Mouse (Mus musculus): Measurements from ENCODE around the gene Btnl10. TPM values are rescaled to one million over a fixed set of nuclear protein-coding genes. Genes with fewer than 3 reads are reported as not detected.
A peak's percentile ranks its signal among the peaks of the same experiment; 100 is the strongest.

Gene Btnl10
- not detected in 2 replicates for polyA plus RNA-seq (2014; fragmentation: Nextera tagmentation; extraction: Ambion mirVana)

GRCm38 (mm10) chr11:58917745-58918366, at the start of gene Btnl10:
TSS of gene Btnl10 (plus strand) at chr11:58917908.
- Histone ChIP-seq H3K9ac (ENCODE audit: low read length) (no peak within 1 kb of the TSS), H3K9me3 (replicated peaks; ENCODE audit: control insufficient read depth, low read length) (no peaks in the 10 kb centered on the region), H3K4me3 (ENCODE audit: low read depth, low read length) (no peak within 1 kb of the TSS), H3K27me3 (replicated peaks; ENCODE audit: control insufficient read depth, insufficient read depth, low read length) (no peaks in the 10 kb centered on the region), H3K36me3 (ENCODE audit: control insufficient read depth, insufficient read depth, low read length) (no peaks in the 10 kb centered on the region), H3K4me1 (ENCODE audit: control insufficient read depth, insufficient read depth, low read length) (no peaks in the 10 kb centered on the region), H3K27ac (ENCODE audit: low read depth, low read length) (no peak within 1 kb of the TSS), H3K4me2 (ENCODE audit: low read length) (no peak within 1 kb of the TSS)
- ATAC-seq (no peak), DNase-seq (ENCODE audit: low spot score) (no peak)
- 90% methylated on average over 12 of the region's 12 CpGs for WGBS

GRCm38 (mm10) chr11:58867954-58868330, 49.8 kb upstream of the Btnl10 start:
- H3K4me1 ChIP-seq (ENCODE audit: control insufficient read depth, insufficient read depth, low read length): peaks cover 6% of the 10 kb centered on the region; the same call in 1 of the 2 replicates

DNA sequence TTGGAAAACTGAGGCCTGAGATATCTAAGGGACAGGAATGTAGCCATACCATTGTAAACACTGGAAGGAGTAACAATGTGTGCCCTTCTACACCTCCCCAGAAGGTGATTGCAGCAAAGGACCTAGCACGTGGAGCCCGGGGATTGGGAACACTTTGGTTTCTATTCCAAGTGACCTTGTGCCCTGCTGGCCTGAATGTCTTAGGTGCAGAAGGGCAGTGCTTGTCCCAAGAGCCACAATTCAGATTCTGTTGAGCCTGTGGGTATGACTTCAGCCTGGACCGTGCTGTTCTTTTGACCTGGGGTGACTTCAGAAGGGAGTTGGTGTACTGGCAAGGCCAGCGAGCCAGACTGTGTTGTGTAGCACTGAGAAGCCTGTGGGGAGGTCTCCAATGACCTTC, 46.7 kb upstream of the Btnl10 start:
- no peaks in the 10 kb centered on the region for H3K9me3 ChIP-seq (replicated peaks; ENCODE audit: control insufficient read depth, low read length)
- peaks cover 6% of the 10 kb centered on the region; the same call in 1 of the 2 replicates for H3K4me1 ChIP-seq (ENCODE audit: control insufficient read depth, insufficient read depth, low read length)
- H3K9ac ChIP-seq (ENCODE audit: low read length): no peak overlapping the region
- no peak overlapping the region for H3K4me3 ChIP-seq (ENCODE audit: low read depth, low read length)
- H3K27ac ChIP-seq (ENCODE audit: low read depth, low read length): no peak overlapping the region
- no peaks in the 10 kb centered on the region for H3K27me3 ChIP-seq (replicated peaks; ENCODE audit: control insufficient read depth, insufficient read depth, low read length)
- no peak overlapping the region for H3K4me2 ChIP-seq (ENCODE audit: low read length)
- DNase-seq (ENCODE audit: low spot score) (no peak), ATAC-seq (no peak)
- 91% methylated on average over 4 of the region's 4 CpGs for WGBS
- peaks cover 31% of the 10 kb centered on the region for H3K36me3 ChIP-seq (ENCODE audit: control insufficient read depth, insufficient read depth, low read length)

More at GRCm38 (mm10) chr11:58867954-58868330, 49.8 kb upstream of the Btnl10 start:
- no peak for ATAC-seq
- peak overlapping the region; percentile 78 for H3K4me2 ChIP-seq (ENCODE audit: low read length)
- no peaks in the 10 kb centered on the region for H3K27me3 ChIP-seq (replicated peaks; ENCODE audit: control insufficient read depth, insufficient read depth, low read length)
- DNase-seq (ENCODE audit: low spot score): no peak
- no peaks in the 10 kb centered on the region for H3K9me3 ChIP-seq (replicated peaks; ENCODE audit: control insufficient read depth, low read length)
- H3K36me3 ChIP-seq (ENCODE audit: control insufficient read depth, insufficient read depth, low read length): peaks cover 29% of the 10 kb centered on the region
- peak overlapping the region; percentile 66 for H3K4me3 ChIP-seq (ENCODE audit: low read depth, low read length)
- H3K9ac ChIP-seq (ENCODE audit: low read length): peak overlapping the region; percentile 85; the same call in 1 of the 2 replicates
- H3K27ac ChIP-seq (ENCODE audit: low read depth, low read length): no peak overlapping the region
- 81% methylated on average over 6 of the region's 6 CpGs for WGBS

DNA sequence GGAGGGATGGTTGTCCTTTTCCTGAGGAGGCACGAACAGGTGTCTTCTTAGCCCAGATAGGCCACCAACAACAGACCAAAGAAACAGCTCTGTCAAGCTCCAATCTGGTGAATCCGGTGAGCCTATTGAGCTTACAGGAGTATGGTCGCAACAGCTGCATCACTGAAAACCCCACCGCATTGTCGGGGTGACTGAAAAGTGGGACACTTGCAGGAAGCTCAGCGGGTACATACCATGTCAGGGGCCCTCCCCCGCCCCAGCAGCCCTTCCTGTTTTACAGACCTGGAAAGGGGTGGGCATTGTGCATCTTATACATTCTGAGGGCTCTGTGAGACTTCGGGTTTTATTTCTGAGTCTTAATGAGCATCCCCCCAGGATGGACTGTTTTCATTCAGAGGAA, 34.0 kb upstream of the Btnl10 start:
- peaks cover 39% of the 10 kb centered on the region for H3K36me3 ChIP-seq (ENCODE audit: control insufficient read depth, insufficient read depth, low read length)
- no peak overlapping the region for H3K9ac ChIP-seq (ENCODE audit: low read length)
- H3K27me3 ChIP-seq (replicated peaks; ENCODE audit: control insufficient read depth, insufficient read depth, low read length): no peaks in the 10 kb centered on the region
- H3K4me3 ChIP-seq (ENCODE audit: low read depth, low read length): no peak overlapping the region
- H3K27ac ChIP-seq (ENCODE audit: low read depth, low read length): no peak overlapping the region
- H3K4me2 ChIP-seq (ENCODE audit: low read length): no peak overlapping the region
- no peak for ATAC-seq
- 87% methylated on average over 8 of the region's 8 CpGs for WGBS
- H3K4me1 ChIP-seq (ENCODE audit: control insufficient read depth, insufficient read depth, low read length): no peaks in the 10 kb centered on the region
- no peak for DNase-seq (ENCODE audit: low spot score)
- H3K9me3 ChIP-seq (replicated peaks; ENCODE audit: control insufficient read depth, low read length): no peaks in the 10 kb centered on the region

DNA sequence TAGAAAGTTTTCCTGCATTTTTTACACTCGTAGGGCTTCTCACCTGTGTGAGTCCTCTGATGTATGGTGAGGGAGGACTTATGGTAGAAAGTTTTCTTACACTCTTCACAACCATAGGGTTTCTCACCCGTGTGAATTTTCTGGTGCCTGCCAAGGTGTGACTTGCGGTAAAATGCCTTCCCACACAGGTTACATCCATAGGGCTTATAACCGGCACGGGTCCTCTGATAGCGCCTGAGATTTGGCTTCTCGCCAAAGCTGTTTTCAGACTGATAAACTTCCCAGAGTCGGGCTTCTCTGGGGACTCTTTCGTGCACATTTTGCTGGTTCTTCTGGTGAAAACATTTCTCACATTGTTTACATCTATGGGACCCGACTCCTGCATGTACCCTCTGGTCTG, 27.2 kb upstream of the Btnl10 start:
- H3K4me3 ChIP-seq (ENCODE audit: low read depth, low read length): no peak overlapping the region
- peaks cover 59% of the 10 kb centered on the region for H3K36me3 ChIP-seq (ENCODE audit: control insufficient read depth, insufficient read depth, low read length)
- 91% methylated on average over 10 of the region's 10 CpGs for WGBS
- DNase-seq (ENCODE audit: low spot score): no peak
- ATAC-seq: no peak
- no peaks in the 10 kb centered on the region for H3K4me1 ChIP-seq (ENCODE audit: control insufficient read depth, insufficient read depth, low read length)
- H3K27ac ChIP-seq (ENCODE audit: low read depth, low read length): no peak overlapping the region
- H3K9me3 ChIP-seq (replicated peaks; ENCODE audit: control insufficient read depth, low read length): no peaks in the 10 kb centered on the region
- no peak overlapping the region for H3K9ac ChIP-seq (ENCODE audit: low read length)
- H3K27me3 ChIP-seq (replicated peaks; ENCODE audit: control insufficient read depth, insufficient read depth, low read length): no peaks in the 10 kb centered on the region
- H3K4me2 ChIP-seq (ENCODE audit: low read length): no peak overlapping the region

- no peak overlapping the region for H3K9ac ChIP-seq (ENCODE audit: low read length)
- no peaks in the 10 kb centered on the region for H3K4me1 ChIP-seq (ENCODE audit: control insufficient read depth, insufficient read depth, low read length)
- H3K4me3 ChIP-seq (ENCODE audit: low read depth, low read length): no peak overlapping the region
- no peaks in the 10 kb centered on the region for H3K27me3 ChIP-seq (replicated peaks; ENCODE audit: control insufficient read depth, insufficient read depth, low read length)
- ATAC-seq (no peak), DNase-seq (ENCODE audit: low spot score) (no peak)
- WGBS: 76% methylated on average over 6 of the region's 6 CpGs
- no peak overlapping the region for H3K27ac ChIP-seq (ENCODE audit: low read depth, low read length)
- peaks cover 77% of the 10 kb centered on the region for H3K36me3 ChIP-seq (ENCODE audit: control insufficient read depth, insufficient read depth, low read length)
- no peaks in the 10 kb centered on the region for H3K9me3 ChIP-seq (replicated peaks; ENCODE audit: control insufficient read depth, low read length)
- H3K4me2 ChIP-seq (ENCODE audit: low read length): no peak overlapping the region
Observed at GRCm38 (mm10) chr11:58894456-58894855, 23.3 kb upstream of the Btnl10 start.

- DNase-seq (ENCODE audit: low spot score) (no peak), ATAC-seq (no peak)
- Histone ChIP-seq H3K9ac (ENCODE audit: low read length) (no peak overlapping the region), H3K27me3 (replicated peaks; ENCODE audit: control insufficient read depth, insufficient read depth, low read length) (no peaks in the 10 kb centered on the region), H3K36me3 (ENCODE audit: control insufficient read depth, insufficient read depth, low read length) (peaks cover 72% of the 10 kb centered on the region), H3K27ac (ENCODE audit: low read depth, low read length) (no peak overlapping the region), H3K9me3 (replicated peaks; ENCODE audit: control insufficient read depth, low read length) (no peaks in the 10 kb centered on the region), H3K4me2 (ENCODE audit: low read length) (no peak overlapping the region), H3K4me1 (ENCODE audit: control insufficient read depth, insufficient read depth, low read length) (no peaks in the 10 kb centered on the region), H3K4me3 (ENCODE audit: low read depth, low read length) (no peak overlapping the region)
- 89% methylated on average over 6 of the region's 6 CpGs for WGBS
Observed at GRCm38 (mm10) chr11:58897485-58897884, 20.2 kb upstream of the Btnl10 start.

DNA sequence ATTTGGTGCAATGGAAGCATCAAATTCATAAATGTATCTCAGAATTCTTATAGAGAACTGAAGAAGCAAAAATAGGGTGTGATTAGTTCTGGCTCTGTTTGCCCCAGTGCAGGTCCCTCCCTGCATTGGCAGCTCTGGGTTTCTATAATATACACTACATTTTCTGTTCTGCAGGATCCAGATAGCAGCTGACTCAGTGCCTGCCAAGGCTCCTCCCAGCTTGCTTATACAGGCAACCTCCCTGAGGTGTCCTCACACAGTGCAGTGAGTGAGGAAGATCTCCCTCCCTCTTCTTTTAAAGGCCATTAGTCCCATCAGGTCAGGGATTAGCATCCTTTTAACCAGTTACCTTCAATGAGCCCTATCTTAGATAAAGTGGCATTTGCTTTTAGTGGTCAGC, 16.6 kb upstream of the Btnl10 start:
- H3K9me3 ChIP-seq (replicated peaks; ENCODE audit: control insufficient read depth, low read length): no peaks in the 10 kb centered on the region
- H3K36me3 ChIP-seq (ENCODE audit: control insufficient read depth, insufficient read depth, low read length): peaks cover 47% of the 10 kb centered on the region
- H3K27me3 ChIP-seq (replicated peaks; ENCODE audit: control insufficient read depth, insufficient read depth, low read length): no peaks in the 10 kb centered on the region
- no peak overlapping the region for H3K4me2 ChIP-seq (ENCODE audit: low read length)
- H3K27ac ChIP-seq (ENCODE audit: low read depth, low read length): no peak overlapping the region
- ATAC-seq (no peak), DNase-seq (ENCODE audit: low spot score) (no peak)
- H3K4me1 ChIP-seq (ENCODE audit: control insufficient read depth, insufficient read depth, low read length): peaks cover 7% of the 10 kb centered on the region
- H3K4me3 ChIP-seq (ENCODE audit: low read depth, low read length): no peak overlapping the region
- no peak overlapping the region for H3K9ac ChIP-seq (ENCODE audit: low read length)

DNA sequence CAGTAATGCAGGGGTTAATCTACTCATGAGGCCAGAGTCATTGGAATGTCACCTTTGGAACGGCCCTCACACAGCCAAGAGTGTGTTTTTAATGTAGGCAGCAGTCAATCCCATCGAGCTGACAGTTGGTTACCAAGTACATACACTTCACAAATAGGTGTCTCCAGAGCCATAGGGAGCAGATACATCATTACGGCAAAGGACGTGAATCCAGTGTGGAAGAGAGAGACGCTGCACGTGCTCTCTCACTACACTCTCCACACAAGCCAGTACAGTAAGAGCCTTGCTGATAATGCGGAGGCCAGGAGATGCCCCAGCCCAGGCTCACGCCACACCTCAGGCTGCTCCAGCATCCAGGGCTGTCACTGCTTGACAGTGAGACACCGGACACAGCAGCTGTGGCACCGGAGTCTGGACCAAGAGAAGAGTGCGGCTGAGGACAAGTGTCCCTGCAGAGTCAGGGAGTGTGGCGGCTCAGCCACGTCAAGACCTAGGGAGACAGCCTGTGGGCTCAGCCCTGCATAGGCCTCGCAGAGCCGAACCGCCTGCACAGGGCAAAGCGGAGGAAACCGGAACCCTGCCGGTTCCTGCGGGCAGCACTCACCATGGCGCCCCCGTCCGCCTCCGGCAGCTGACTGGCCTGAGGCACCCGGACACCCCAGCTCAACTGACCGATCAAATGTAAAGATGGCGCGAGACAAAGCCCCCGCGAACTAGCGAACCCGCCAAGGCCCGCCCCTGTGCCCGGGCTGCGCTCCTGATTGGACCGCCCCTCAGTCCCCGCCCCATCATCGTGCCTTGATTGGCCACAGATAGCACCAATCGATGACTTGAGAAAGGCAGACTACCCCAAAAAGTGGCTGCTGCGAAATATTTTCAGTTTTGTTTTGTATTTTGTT, 13.9 kb upstream of the Btnl10 start, which contains the start of gene Zfp39:
TSS of gene Zfp39 (minus strand) at position 715 of the 899 bp plus-strand sequence.
- ATAC-seq (peak; percentile 100), DNase-seq (ENCODE audit: low spot score) (peak; percentile 95)
- peak within 1 kb of the TSS; percentile 78 for H3K4me3 ChIP-seq (ENCODE audit: low read depth, low read length)
- no peaks in the 10 kb centered on the region for H3K27me3 ChIP-seq (replicated peaks; ENCODE audit: control insufficient read depth, insufficient read depth, low read length)
- H3K27ac ChIP-seq (ENCODE audit: low read depth, low read length): peak within 1 kb of the TSS; percentile 64; the same call in 1 of the 2 replicates
- H3K36me3 ChIP-seq (ENCODE audit: control insufficient read depth, insufficient read depth, low read length): peaks cover 27% of the 10 kb centered on the region
- peaks cover 7% of the 10 kb centered on the region for H3K4me1 ChIP-seq (ENCODE audit: control insufficient read depth, insufficient read depth, low read length)
- H3K4me2 ChIP-seq (ENCODE audit: low read length): peak within 1 kb of the TSS; percentile 85
- under 1% methylated on average over 40 of the region's 40 CpGs for WGBS
- H3K9ac ChIP-seq (ENCODE audit: low read length): peak within 1 kb of the TSS; percentile 92
- no peaks in the 10 kb centered on the region for H3K9me3 ChIP-seq (replicated peaks; ENCODE audit: control insufficient read depth, low read length)
